Mouse (Mus musculus) lung, postnatal 0 days (tissue): ENCODE data around the gene 1810024B03Rik.

Source experiments
- CTCF ChIP-seq: IDR thresholded peaks from 2 replicates; pipeline ENCODE4 v1.5.1; 2016; ENCODE audit warnings: antibody characterized with exemption, mild to moderate bottlenecking
- EP300 ChIP-seq: IDR thresholded peaks from 2 replicates; pipeline ENCODE4 v1.6.1; 2016; ENCODE audit warnings: antibody characterized with exemption, mild to moderate bottlenecking, control low read depth

DNA sequence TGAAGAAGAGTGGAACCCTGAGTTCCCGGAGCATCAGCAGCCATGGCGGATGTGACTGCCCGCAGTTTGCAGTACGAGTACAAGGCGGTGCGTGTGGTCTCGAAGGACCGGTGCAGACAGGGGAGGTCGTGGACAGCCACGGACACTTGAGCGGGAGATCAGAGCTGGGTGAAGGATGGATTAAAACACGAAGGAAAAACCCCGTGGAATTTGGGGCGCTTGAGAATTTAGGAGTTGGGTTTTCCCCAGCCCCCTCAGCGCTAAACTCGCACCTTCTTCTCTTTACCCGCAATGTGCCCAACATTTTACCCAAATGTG lies 331 bp upstream of the 1810024B03Rik start:
- TF ChIP-seq CTCF: no peak
- TF ChIP-seq EP300: no peak
